Mouse (Mus musculus) NIH3T3 (cell line): ENCODE data around the gene 9930111J21Rik1.
"Not testable (repeated sequence)": the region's sequence is repeated elsewhere in the genome, so short reads cannot be mapped to it uniquely, and the experiment has no call there.

Source experiments
- DNase-seq: peaks from one replicate; pipeline ENCODE4 v3.0.0-alpha.2; 2012; ENCODE audit warnings: low read depth

9930111J21Rik1 gene

DNA sequence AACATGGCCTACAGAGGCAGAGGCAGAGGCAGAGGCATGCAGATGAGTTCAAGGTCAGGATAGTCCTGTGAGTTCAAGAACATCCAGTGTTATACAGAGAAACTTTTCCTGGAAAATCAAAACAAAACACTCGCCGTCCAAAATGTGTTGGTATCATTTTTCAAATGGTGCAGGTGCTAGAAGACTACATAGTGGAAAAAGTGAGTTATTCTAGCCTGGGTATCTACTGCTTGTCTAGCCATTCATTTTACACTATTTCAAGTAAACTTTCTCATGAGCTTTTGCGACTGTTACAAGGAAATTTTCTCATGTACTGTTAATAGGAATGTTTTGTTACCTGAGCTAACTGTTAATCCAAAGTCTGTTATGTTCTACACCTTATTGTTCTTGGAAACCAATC is 60.8 kb downstream of the 9930111J21Rik1 start:
- DNase-seq, result no peak

DNA sequence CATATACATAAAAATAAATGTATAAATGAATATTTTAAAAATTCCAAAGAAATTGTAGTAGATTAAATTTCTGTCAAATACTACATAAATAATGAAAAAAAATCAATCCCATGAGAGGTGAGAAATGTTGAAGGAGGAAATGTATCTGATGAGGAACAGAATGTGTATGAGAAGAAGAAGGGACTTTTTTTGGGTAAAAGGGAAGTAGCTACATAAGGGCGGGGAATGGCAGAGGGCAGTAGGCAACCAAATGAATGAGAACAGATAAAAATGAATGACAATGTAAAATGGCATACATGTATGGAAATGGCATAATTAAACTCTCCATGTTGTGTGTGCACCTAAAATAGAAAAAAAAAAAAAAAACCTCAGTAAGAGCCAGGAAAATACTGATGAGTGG is 65.6 kb downstream of the 9930111J21Rik1 start:
- no peak for DNase-seq

- DNase-seq, result no peak
These were observed 70.7 kb downstream of the 9930111J21Rik1 start for GRCm38 (mm10) chr11:48908459-48908858.

- no peak for DNase-seq
These were observed 77.2 kb downstream of the 9930111J21Rik1 start, which contains the start of gene Gm5431 for GRCm38 (mm10) chr11:48902021-48902420. Gene Gm5431, minus strand, starts transcription at chr11:48902214.

DNA sequence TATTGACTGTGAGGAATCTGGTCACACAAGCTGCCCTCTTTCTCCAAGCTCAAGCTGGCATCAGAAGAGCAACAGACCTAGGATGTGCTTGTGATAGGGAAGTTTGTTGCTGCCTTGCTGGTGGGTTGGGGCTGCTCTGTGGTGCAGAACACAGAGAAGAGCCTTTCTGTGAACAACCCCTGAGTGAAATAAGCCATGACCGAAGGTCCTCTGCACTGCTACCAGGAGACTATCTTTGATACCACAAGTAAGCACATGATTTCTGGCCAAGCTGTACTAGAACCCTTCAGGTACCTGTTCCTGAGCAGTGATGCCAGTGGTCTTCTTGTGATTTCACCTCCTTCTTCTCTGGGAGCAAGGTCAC is 77.6 kb downstream of the 9930111J21Rik1 start:
- not testable (repeated sequence) for DNase-seq

DNA sequence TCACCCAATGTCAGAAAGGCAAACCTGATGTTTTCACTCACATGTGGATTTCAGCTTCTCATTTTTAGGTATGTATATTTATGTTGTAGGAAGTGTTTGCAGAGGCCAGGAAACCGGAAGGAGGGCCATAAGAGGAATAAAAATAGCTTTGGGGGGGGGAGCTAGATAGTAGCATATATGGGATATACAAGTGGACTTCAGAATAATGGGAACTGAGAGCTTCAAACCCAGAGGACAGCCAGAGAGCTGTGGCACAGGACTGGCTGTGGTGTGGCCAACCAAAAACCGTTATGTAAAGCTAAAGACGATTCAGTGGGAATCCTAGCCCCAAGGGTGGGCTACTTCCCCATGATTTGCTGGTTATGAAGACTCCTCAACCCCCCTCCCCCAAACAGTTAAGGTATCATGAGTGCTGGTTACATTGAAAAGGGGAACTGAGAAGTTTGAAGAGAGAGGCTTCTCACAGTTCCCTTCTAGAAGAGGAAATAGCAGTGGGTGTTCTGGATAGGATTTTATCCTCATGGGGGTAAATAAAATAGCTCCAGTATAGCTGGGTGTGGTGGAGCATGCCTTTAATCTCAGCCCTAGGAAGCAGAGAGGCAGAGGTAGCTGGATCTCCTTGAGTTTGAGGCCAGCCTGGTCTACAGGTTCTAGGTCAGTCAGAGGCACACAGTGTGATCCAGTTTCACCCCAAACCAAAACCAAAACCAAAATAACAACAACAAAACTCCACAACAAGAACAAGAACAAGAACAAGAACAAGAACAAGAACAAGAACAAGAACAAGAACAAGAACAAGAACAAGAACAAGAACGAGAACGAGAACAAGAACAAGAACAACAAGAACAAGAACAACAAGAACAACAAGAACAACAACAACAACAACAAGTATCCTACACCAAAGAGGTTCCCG is 78.3 kb downstream of the 9930111J21Rik1 start:
- not testable (repeated sequence) for DNase-seq

DNA sequence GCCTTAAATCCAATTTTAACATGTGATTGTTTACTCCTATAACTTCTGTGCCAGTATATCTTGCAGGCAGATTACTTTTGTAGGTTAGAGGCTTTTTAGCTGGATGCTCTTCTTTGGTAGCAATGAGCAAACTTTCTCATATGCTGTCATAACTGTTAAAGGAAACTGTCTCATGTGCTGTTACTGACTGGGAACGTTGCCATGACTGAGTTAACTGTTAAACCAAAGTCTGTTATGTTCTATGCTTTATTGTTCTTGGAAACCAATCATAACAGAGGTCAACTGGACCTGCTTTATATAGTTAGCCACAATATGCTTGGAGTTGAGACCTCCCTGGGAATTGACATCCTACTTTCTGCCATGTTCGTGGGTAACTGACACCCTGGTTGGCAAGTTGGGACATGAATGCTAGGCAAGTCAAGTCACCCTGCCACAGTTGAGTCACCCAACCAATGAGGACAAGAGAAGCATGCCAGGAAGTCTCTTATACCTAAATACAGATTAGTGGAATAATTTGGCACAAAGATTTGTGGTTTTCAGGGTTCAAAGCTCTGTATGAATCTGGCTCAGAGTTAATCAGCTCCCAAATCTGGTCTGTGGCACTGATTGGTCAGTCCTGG is 80.3 kb downstream of the 9930111J21Rik1 start:
- peak; percentile 67 for DNase-seq
